Comparison of ENCODE assay signal across 17 mouse cellular contexts in the genomic region with DNA sequence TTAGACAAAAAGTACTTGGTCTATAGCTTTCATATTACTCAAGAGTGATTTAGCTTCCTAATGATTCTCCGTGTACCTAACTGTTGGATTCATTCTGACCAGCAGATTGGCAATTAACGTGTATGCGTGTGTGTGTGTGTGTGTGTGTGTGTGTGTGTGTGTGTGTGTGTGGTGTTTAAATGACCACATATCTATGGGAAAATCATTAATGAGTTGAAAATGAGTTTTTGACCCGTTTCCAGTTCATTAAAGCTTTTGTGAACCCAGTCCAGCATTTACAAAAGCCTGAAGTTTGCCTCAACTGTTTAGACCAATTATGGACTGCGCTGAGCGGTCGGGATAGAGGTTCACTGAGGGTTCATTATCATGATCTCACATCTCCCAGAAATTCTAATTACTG.
DNase-seq lines count a peak whose midpoint lies in the region; ATAC-seq and TF ChIP-seq lines count a peak whose summit lies in the region.
"Had no signal": no experiment of that assay in that cellular context is flagged by ENCODE, and none has a peak within 500 bp of the region (broad histone marks: within the 10 kb centered on the region; RNA-seq: fewer than 3 reads in every experiment).

No protein-coding gene starts in this region.

- peaks cover 88% of the 10 kb centered on the region for H3K4me1 ChIP-seq in forebrain, embryonic 10.5 days
- H3K4me1 ChIP-seq in forebrain, postnatal 0 days (ENCODE audit: insufficient read depth): 0 out of 2 replicates have a peak, but pooled peaks cover 4% of the 10 kb centered on the region
- peaks cover 47% of the 10 kb centered on the region for H3K4me1 ChIP-seq in forebrain, embryonic 13.5 days

- H3K9me3 ChIP-seq in forebrain, embryonic 10.5 days: no peaks in the 10 kb centered on the region
- no peaks in the 10 kb centered on the region for H3K9me3 ChIP-seq in forebrain, postnatal 0 days (ENCODE audit: low read length)
- no peaks in the 10 kb centered on the region for H3K9me3 ChIP-seq in forebrain, embryonic 13.5 days (replicated peaks)
- H3K9me3 ChIP-seq: embryonic facial prominence, embryonic 13.5 days; heart, embryonic 13.5 days; hindbrain, embryonic 15.5 days had no signal

- no peak for ATAC-seq in forebrain, postnatal 0 days
- peak; percentile 80 for ATAC-seq in forebrain, embryonic 13.5 days
- ATAC-seq: intestine, embryonic 16.5 days had no signal

- 42% methylated on average over 7 of the region's 7 CpGs for WGBS in forebrain, embryonic 10.5 days
- 18% methylated on average over 7 of the region's 7 CpGs for WGBS in forebrain, postnatal 0 days
- 7% methylated on average over 7 of the region's 7 CpGs for WGBS in forebrain, embryonic 13.5 days

- peaks cover 78% of the 10 kb centered on the region for H3K27me3 ChIP-seq in forebrain, embryonic 10.5 days (ENCODE audit: poor library complexity, severe bottlenecking)
- H3K27me3 ChIP-seq in forebrain, postnatal 0 days (ENCODE audit: insufficient read depth, low read length): no peaks in the 10 kb centered on the region
- H3K27me3 ChIP-seq in forebrain, embryonic 13.5 days: peaks cover 27% of the 10 kb centered on the region
- H3K27me3 ChIP-seq: hindbrain, embryonic 15.5 days had no signal

- peak overlapping the region; percentile 79; the same call in 1 of the 2 replicates for H3K27ac ChIP-seq in forebrain, embryonic 10.5 days
- H3K27ac ChIP-seq in forebrain, postnatal 0 days (ENCODE audit: low read depth, low read length): no peak overlapping the region
- H3K27ac ChIP-seq in forebrain, embryonic 13.5 days: peak overlapping the region; percentile 75
- H3K27ac ChIP-seq: embryonic facial prominence, embryonic 13.5 days; gastrocnemius, adult 2 months; heart, embryonic 13.5 days; hindbrain, embryonic 15.5 days had no signal

- no peak for TF ChIP-seq CTCF in forebrain, postnatal 0 days (IDR thresholded peaks at IDR 0.05; ENCODE audit: low read depth)

- H3K36me3 ChIP-seq in forebrain, embryonic 10.5 days (replicated peaks): no peaks in the 10 kb centered on the region
- no peaks in the 10 kb centered on the region for H3K36me3 ChIP-seq in forebrain, postnatal 0 days (ENCODE audit: insufficient read depth)
- H3K36me3 ChIP-seq in forebrain, embryonic 13.5 days (ENCODE audit: poor library complexity, severe bottlenecking): no peaks in the 10 kb centered on the region
- H3K36me3 ChIP-seq: embryonic facial prominence, embryonic 13.5 days; heart, embryonic 13.5 days; hindbrain, embryonic 15.5 days had no signal

- no peak overlapping the region for H3K4me2 ChIP-seq in forebrain, postnatal 0 days (ENCODE audit: low read depth)
- peak overlapping the region; percentile 28; the same call in 1 of the 2 replicates for H3K4me2 ChIP-seq in forebrain, embryonic 13.5 days
- H3K4me2 ChIP-seq: embryonic facial prominence, embryonic 13.5 days; heart, embryonic 13.5 days; hindbrain, embryonic 15.5 days had no signal

- H3K4me3 ChIP-seq in forebrain, embryonic 10.5 days: no peak overlapping the region
- no peak overlapping the region for H3K4me3 ChIP-seq in forebrain, postnatal 0 days (ENCODE audit: low read depth, low read length)
- H3K4me3 ChIP-seq in forebrain, embryonic 13.5 days: no peak overlapping the region
- H3K4me3 ChIP-seq: embryonic facial prominence, embryonic 13.5 days; gastrocnemius, adult 2 months; heart, embryonic 13.5 days; hindbrain, embryonic 15.5 days had no signal

- H3K9ac ChIP-seq in forebrain, postnatal 0 days: no peak overlapping the region
- H3K9ac ChIP-seq in forebrain, embryonic 13.5 days: no peak overlapping the region
- H3K9ac ChIP-seq: embryonic facial prominence, embryonic 13.5 days; heart, embryonic 13.5 days; hindbrain, embryonic 15.5 days had no signal

- DNase-seq in forebrain, embryonic 10.5 days (ENCODE audit: extremely low spot score, low spot score): peak; percentile 78
- DNase-seq in forebrain, postnatal 0 days: no peak
- peak; percentile 95 for DNase-seq in retina, embryonic 14.5 days (ENCODE audit: low spot score)
- no peak for DNase-seq in left cerebral cortex, adult 9 months (ENCODE audit: low spot score in 2 of 2)
- DNase-seq in right cerebral cortex, postnatal 4 days: no peak
- DNase-seq: adrenal gland, adult 2 months; adrenal gland, postnatal 25 days; cerebellum, adult 2 months; cerebellum, postnatal 10 days; gastrocnemius, adult 2 months; gastrocnemius, postnatal 25 days; heart, postnatal 36 days had no signal

Comparison
In these comparisons a context has a peak if more than half of its experiments do, and no peak if none do; other contexts are left out.
1. DNase-seq: peak in forebrain, embryonic 10.5 days (single experiment) and retina, embryonic 14.5 days (single experiment); none in forebrain, postnatal 0 days (single experiment), left cerebral cortex, adult 9 months (0 of 2) and right cerebral cortex, postnatal 4 days (single experiment).